Mouse (Mus musculus) heart, postnatal 14 days (tissue): Measurements from ENCODE around the gene Cdc42ep5. TPM values are rescaled to one million over a fixed set of nuclear protein-coding genes. Genes with fewer than 3 reads are reported as not detected.

Source experiments
- DNase-seq, 2 experiments: peaks; one replicate each; pipeline ENCODE4 v3.0.0; 2021 to 2022
- intact Hi-C: fragments of 180-260 bp; cut with DNase I; formaldehyde crosslinking; loops from one replicate; pipeline ENCODE4 v1.15.1; 2025
- total RNA-seq, 2 experiments: library from RNA; stranded (reverse); gene quantifications; 2 replicates each; pipeline ENCODE4 v1.2.3; 2021

Cdc42ep5 gene
- total RNA-seq, 2 experiments from 2014 or later, result 9.0 to 10.2 TPM

DNA sequence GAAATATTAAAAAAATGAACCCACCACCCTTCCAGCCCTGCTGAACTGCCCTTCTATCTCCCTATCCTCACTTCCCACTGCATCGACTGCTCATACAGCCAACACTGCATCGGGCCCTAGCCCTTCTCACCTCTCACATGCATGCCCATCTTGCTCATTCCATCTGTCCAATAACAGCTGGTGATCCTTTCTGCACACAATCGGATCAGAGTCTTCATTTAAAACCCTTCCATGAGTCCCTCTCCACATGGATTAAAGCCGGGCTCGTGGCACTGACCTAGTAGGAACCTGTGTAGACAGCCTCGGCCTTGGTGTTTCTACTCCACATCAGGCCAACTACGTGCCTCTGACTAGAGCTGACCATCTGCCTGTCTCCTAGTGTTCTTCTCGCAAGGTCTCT lies 32.7 kb downstream of the Cdc42ep5 start:
- intact Hi-C loops, result loop anchor here (2.0 to 10.0 kb wide), 4 partner anchors 163 to 390 kb away; partner anchors contain the start of gene Tnni3
- DNase-seq, result no peak

DNA sequence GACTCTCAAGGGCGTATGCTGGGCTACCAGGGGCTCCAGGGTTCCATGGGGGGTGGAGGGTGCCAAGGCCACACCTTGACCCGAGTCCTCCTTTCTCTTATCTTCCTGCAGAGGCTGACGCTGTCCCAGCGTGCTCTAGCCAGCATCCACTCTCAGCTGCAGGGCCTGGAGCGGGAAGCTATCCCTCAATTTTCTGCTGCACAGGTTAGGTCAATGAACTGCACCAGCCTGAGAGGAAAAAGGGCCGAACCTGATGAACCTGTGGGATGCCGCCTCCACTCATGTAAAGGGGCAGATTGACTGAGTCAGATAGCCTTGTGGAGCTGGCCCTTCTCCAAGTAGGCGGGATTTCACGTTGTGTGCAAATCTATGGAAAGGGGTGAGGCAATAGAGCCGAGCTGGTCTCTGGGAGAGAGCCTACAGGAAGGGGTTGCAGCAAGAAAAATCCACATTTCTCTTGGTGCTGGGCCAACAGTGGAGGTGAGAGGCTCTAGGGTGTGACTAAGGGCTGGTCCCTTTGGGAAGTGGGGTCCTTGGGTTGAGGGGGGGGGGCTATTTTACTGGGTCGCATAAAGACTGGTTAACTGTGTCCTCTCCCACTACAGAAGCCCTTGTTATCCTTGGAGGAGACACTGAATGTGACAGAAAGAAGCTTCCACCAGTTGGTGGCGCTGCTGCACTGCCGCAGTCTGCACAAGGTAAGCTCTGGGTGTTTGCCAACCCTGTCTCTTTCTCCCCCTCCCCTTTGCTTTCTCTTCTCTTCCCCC lies 33.8 kb downstream of the Cdc42ep5 start:
- DNase-seq, result peak; percentile 85 to 90
- intact Hi-C loops, result loop anchor here (5.0 to 10.0 kb wide), 2 partner anchors 164 to 391 kb away; partner anchors contain the start of gene Tnni3

DNA sequence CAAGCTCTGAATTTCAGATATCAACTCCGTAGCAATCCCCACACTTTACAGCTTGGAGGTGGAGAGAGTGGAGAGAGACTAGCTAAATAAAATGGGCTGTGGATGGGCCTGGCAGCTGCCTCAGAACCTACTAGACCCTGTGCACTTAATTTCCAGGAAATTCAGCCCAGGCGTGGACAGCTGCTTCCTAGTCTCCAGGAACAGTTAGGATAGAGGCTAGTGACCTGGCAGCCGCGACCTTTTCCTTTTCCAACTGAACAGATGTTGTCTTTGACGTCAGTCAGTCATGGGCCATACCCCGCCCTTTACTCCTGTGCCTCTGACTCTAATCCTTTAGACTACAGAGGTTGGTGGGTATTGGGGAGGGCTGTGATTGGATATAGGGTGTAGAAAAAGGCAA lies 35.8 kb downstream of the Cdc42ep5 start:
- peak; percentile 72 to 74 for DNase-seq
- intact Hi-C loops, result no loop called here

DNA sequence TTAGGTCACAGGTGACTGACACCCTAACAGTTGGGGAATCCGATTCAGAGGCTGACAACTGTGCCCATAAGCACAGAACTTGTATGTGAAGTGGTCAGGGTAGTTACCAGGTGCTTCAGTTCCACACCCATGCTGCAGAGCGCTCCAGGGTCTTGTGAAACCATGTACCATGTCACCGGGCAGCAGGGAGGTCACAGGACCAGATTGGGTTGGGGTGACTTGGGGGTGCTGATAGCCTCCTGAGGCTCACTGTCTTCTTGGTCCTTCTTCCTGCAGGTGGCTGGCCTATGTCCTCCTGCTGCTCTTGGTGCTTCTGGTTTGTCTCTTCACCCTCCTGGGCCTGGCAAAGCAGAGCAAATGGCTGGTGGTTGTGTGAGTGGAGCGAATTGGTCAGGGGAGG lies 36.8 kb downstream of the Cdc42ep5 start:
- intact Hi-C loops, result no loop called here
- no peak for DNase-seq

DNA sequence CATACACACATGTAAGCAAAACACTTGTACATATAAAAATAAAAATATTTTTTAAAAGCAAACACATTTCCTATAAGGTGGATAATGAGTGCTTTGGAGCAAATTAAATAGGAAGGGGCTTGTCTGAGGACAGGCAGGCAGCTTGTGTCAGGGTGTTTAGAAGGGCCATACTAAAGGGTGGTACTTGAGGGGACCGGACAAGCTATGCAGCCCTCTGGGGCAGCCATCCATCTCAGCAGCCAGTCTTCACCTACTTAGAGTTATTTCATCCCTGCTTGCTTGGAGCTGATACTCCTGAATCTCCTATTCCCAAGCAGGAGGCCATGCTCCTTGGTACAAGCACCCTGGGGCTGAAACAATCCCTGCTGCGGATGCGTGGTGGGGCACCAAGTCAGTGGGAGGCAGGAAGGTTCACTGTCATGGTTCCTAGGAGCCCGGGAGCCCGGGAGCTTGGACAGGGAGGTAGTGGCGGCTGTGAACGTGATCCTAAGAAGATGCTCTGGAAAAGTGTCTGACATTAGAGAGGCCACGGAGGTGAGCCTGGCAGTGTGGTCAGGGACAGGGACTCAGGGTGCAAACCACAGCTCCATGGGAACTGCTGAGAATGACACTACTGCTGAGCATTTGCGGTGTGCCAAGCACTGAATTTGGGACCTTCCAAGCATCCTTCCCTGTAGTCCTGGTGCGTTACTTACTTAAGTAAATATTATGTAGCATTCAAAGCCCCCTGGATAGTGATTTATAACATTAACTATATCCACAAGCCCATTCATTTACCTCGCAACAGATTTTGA lies 37.5 kb downstream of the Cdc42ep5 start:
- no peak for DNase-seq
- intact Hi-C loops, result no loop called here

DNA sequence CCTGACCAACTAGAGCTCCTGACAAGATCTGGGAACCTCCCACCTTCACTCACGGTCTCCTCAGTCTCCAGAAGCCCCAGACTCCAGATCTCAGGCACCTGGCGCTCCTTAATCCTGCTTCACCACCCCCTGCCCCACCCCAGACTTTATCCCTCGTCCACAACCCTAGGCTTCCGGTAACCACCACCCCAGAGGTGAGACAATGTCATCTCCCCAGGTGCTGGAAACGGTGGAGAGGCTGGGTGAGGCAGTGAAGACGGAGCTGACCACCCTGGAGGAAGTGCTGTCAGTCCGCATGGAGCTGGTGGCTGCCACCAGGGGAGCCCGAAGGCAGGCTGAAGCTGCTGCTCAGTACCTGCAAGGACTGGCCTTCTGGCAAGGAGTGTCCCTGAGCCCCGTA lies 39.4 kb downstream of the Cdc42ep5 start:
- DNase-seq, result no peak
- intact Hi-C loops, result no loop called here

DNA sequence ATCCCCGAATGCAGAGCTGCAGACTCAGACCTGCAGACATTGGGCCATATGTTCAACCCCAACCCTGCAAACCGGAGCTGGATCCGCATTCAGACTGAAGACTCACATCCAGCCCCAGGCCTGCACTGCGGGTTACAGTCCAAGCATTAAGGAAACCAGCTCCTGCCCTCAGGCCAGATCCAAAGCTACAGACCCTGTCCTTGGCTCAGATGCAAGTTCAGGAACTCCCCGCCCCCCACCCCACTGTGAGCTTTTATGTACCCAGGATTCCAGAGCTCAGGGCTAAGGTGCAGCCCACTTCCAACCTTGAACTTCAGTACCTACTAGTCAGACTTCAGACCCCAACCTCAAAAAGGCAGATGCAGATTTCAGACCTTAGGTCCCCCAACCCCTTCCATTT lies 39.8 kb downstream of the Cdc42ep5 start:
- no peak for DNase-seq
- intact Hi-C loops, result no loop called here

DNA sequence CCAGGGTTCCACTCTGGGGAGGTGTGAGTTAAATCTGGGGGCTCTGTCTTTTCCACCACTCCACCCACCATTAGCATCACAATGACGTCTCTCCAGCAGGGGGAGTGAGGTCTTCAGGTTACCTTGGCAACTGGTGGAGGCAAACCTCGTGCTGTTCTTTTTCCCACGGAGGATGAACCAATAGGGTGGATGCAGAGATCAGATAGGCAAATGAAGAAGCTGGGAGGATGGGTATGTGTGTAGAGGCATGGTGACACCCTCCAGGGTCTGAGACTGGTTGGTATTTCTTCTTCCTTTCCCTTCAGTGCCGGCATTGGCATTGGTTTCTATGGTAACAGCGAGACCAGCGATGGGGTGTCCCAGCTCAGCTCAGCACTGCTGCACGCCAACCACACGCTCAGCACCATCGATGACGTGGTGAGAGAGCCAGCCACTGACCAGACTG lies 40.3 kb downstream of the Cdc42ep5 start:
- no peak for DNase-seq
- intact Hi-C loops, result no loop called here

DNA sequence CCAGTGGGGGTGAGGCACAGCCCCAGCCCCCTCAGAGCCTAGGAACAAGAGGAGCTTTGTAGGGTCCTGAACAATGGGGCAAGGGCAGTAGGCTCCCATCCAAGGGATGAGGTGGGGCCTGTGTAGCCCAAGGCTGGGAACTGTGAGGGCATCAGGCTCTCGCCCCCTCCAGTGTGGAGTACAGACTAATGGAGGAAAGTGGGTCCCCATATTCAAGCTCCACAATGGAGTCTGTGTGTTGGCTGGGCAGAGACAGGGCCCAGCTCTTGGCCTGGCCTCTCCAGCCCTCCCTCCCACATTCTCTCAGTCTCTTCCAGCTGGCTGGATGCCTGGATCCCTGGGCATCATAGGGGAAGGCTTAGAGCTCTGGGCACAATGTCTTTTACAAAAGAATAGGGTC lies 40.9 kb downstream of the Cdc42ep5 start:
- intact Hi-C loops, result no loop called here
- peak; percentile 55 to 75 for DNase-seq

DNA sequence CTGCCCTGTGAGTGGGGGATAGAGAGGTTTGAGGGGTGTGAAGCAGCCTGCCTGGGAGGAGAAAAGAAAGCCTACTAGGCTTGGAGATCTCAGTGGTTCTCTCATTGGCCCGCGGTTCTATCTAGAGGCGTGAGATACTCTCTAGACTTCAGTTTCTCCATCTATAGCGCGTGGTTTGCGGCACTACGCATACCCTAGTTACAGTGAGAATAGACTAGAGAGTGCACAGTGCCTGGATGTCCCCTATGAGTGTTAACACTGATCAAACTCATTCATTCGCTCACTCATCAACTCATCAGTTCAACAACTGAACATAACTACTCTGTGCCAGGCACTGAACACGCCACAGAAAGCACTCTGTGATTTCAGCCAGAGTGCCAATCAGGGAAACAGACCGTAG lies 41.9 kb downstream of the Cdc42ep5 start:
- no peak for DNase-seq
- intact Hi-C loops, result no loop called here

DNA sequence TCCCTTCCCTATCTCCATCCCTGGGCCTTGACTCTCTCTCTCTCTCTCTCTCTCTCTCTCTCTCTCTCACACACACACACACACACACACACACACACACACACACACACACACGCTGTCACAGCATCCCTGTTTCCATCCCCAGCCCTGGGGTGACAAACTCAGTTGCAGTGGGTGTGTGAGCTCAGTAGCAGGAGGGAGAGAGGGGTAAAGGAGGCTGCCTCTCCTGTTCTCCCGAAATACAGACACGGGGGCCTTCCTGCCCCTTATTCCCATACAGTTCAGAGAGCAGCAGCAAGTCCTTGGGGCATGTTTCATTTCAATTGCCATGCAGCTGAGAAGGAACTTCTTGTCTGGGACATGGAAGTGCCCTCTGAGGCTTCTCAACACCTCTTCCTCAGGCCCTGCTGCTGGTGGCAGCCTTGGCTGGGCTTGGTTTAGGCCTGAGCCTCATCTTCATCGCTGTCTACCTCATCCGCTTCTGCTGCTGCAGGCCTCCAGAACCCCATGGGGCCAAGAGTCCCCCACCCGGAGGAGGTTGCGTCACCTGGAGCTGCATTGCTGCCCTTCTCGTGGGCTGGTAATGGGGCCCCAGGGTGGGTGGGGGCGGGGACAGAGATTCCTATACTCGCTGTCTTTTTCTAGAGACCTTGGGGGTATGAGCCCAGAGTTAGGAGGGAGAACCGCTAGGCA lies 42.4 kb downstream of the Cdc42ep5 start:
- intact Hi-C loops, result no loop called here
- DNase-seq, result no peak

DNA sequence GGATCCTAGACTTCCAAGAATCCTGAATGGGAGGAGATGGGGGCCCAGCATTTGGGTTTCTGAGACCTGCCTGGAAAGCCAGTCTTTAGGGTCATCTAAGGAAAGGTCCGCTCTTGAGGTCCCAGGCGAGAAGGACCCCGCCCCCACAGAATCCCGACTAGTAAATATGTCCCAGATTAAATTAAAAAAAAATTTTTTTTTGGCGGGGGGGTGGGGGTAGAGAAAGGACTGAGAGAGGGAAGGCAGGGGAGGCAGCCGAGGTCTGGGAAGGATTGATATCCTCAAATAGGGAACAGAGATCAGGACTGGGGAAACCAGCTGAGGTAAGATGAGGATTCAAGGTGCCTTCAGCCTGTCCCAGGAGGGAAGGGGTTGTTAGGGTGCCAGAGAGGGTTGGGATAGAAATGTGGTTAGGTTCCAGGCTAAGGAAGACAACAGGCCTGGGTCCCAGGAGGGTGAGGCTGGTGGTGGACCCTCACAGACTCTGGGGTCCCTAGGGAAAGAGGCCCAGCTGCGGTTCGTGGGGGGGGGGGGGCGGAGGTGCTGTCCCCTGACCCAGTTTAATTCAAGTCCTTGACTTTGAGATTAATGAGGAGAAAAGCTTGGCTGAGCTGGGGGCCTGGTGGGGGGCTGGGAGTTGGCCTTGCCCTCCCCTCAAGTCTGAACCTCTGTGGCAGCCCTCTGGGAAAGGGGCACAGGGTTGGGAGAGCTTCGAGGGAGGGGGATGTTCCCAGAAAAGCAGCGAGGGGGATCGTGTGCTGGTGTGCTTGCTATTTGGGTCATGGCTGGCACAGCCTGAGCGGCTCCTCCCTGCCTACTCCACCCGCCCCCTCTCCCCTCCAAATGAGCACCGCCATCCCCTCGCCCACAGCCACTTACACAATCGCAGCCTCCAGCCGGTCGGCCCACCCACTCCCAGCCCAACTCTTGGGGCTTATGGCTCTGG lies 44.4 kb downstream of the Cdc42ep5 start:
- intact Hi-C loops, result no loop called here
- no peak for DNase-seq

DNA sequence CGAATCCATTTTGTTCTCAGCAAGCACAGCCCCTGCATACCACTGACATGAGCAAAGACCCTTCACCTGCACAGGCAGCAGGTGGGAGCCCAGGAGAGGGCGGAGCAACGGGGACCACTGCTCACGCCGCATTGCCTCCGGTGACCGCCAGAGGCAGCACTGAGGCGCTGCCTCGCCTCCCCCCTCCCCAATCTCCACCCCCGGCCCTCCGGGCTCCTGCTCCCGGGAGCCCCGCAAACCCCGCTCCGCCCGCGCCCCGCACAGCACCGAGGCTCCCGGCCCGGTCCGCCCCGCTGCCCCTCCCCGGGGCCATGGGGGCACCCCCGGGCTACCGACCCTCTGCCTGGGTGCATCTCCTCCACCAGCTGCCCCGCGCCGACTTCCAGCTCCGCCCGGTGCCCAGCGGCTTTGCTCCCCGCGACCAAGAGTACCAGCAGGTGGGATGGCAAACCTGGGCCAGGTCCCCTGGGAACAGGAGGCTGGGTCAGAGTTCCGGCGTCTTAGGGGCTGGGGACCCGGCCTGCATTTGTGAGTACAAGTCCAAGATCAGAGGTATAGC lies 45.2 kb downstream of the Cdc42ep5 start, which contains the start of gene Ttyh1:
Gene Ttyh1 (plus strand): TSS at position 65 of the 559 bp plus-strand sequence.
- intact Hi-C loops, result no loop called here
- DNase-seq, result no peak

DNA sequence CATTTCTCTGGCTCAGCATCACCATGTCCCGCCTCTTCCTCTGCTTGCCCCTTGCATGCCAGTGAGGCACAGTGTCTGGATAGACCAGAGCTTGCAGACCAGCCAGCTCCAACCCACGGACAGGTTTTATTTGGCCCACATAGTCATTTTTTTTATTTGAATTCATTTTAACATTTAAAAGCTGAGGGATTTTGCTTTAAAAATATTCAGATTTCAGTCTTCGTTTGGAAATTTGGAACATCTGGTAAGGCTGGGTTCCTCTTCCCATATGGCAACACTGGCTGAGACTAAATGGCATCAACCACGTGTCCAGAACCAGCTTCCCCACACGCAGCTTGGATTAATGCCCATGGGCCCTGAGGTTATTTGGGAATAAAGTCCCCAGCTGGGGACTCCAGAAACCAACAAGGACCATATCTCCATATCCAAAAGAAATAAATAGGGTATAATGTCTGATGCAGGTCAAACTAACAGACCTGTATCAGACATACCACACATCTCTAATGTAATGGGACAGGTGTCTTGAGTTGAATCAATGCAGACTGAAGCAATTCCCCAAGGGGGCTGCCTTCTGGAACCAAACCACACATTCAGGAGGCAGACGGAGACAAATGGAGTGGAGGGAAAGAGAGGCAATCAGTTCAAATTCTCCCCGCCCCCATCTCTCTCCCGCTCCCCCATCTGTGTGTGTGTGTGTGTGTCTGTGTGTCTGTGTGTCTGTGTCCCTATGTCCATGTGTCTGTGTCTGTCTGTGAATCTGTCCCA lies 47.4 kb downstream of the Cdc42ep5 start:
- DNase-seq, result no peak
- intact Hi-C loops, result no loop called here

DNA sequence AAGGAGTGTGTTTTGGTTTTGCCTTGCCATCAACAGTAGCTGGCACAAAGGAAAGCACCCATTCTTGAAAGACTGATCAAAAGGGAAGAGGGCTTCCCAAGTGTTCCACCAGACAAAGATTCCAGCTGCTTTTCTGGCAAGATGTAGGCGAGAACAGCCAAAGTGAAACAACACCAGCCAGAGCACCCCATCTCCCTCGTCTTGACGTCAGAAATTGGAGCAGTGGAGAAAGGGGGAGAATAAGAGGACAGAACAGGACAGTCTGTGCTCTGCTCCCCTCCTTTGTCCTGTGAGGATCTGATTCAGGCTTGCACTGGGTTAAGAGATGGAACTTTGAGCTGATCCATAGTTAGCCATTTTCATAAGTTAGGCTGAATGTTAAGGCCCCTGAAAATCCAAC lies 52.9 kb downstream of the Cdc42ep5 start:
- DNase-seq, result no peak
- intact Hi-C loops, result no loop called here

DNA sequence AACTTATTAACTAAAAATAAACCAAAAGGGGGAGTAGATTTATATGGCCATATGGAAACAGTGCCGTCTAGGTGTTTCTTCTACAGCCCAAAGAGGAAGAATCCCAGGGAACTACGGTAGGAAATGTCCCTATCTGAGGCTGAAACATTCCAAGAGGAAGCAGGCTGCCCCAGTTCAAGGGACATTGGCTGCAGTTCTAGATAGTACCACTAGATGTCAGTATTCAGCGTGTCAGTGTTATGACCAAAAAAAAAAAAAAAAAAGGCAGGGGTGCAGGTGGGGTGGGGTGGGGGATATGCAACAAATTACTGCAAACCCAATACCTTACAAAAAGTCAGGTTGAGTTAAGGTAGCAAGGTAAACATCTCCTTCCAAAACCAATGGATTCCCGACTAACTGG lies 61.2 kb downstream of the Cdc42ep5 start:
- DNase-seq, result peak in 1 of 2 experiments; percentile 45
- intact Hi-C loops, result loop anchor here (2.0 kb wide), 1 partner anchor 323 kb away; no protein-coding TSS in a partner anchor
